8 mouse cellular contexts compared by ENCODE assay signal in genomic region chr7:27258205-27258899, GRCm38 (mm10). TPM values are rescaled to one million over a fixed set of nuclear protein-coding genes. Genes with fewer than 3 reads are reported as not detected.
DNase-seq lines count a peak whose midpoint lies in the region; ATAC-seq lines count a peak whose summit lies in the region.

Gene Numbl (plus strand): TSS chr7:27258433.

- peak within 1 kb of the TSS; percentile 85 for H3K4me3 ChIP-seq in hindbrain, embryonic 15.5 days

- no peaks in the 10 kb centered on the region for H3K27me3 ChIP-seq in hindbrain, embryonic 15.5 days

- peaks cover 15% of the 10 kb centered on the region for H3K36me3 ChIP-seq in hindbrain, embryonic 15.5 days

- ATAC-seq in hindbrain, embryonic 15.5 days (ENCODE audit: low FRiP score, low read depth), result peak; percentile 80

- peaks cover 39% of the 10 kb centered on the region for H3K4me1 ChIP-seq in hindbrain, embryonic 15.5 days (replicated peaks)

- peak within 1 kb of the TSS; percentile 94 for H3K9ac ChIP-seq in hindbrain, embryonic 15.5 days

- WGBS in hindbrain, embryonic 15.5 days, result under 1% methylated on average over 31 of the region's 47 CpGs

- H3K4me2 ChIP-seq in hindbrain, embryonic 15.5 days, result peak within 1 kb of the TSS; percentile 64

- H3K9me3 ChIP-seq in hindbrain, embryonic 15.5 days, result no peaks in the 10 kb centered on the region

- peak; percentile 96 for DNase-seq in R1 (ENCODE audit: low read depth, low spot score)
- DNase-seq in cerebellum, postnatal 25 days, result peak; percentile 96 to 99
- DNase-seq in frontal cortex, postnatal 36 days (ENCODE audit: low spot score in 2 of 2), result peak; percentile 89 to 90
- DNase-seq in left cerebral cortex, adult 11 months (ENCODE audit: low spot score), result peak; percentile 89
- peak; percentile 94 to 95 for DNase-seq in lung, postnatal 4 days
- peak; percentile 93 for DNase-seq in retina, postnatal 7 days (ENCODE audit: low read depth, low spot score)
- peak; percentile 89 for DNase-seq in urinary bladder, adult 2 months (ENCODE audit: low spot score)

- peak within 1 kb of the TSS; percentile 94 for H3K27ac ChIP-seq in hindbrain, embryonic 15.5 days (replicated peaks)

RNA-seq across cellular contexts. Expression of gene Numbl, which starts in this region (rescaled TPM):
- 57.8 and 67.5 TPM in 2 replicates for polyA plus RNA-seq in hindbrain, embryonic 15.5 days (2015; fragmentation: Nextera tagmentation; extraction: Ambion mirVana)
- 44.1 and 47.3 TPM in 2 replicates for polyA plus RNA-seq in urinary bladder, adult 2 months (2012; rRNA removed)

Comparison
In these comparisons a context has a peak if more than half of its experiments do, and no peak if none do; other contexts are left out.
1. Peak in every context shown above with its lines: DNase-seq, ATAC-seq, H3K4me3 ChIP-seq and H3K27ac ChIP-seq.